Comparison of ENCODE assay signal across 18 mouse cellular contexts in genomic region chr13:93234267-93235039, GRCm38 (mm10).
"Had no signal": no experiment of that assay in that cellular context is flagged by ENCODE, and none has a peak within 500 bp of the region (broad histone marks: within the 10 kb centered on the region; RNA-seq: fewer than 3 reads in every experiment).

No protein-coding gene starts in this region.

- H3K4me1 ChIP-seq: intestine, embryonic 15.5 days; kidney, embryonic 15.5 days had no signal

- H3K27ac ChIP-seq: intestine, embryonic 15.5 days; kidney, embryonic 15.5 days; layer of hippocampus, adult 2 months; left cerebral cortex, adult 2 months; stomach, postnatal 0 days had no signal

- H3K27me3 ChIP-seq: intestine, embryonic 15.5 days; kidney, embryonic 15.5 days had no signal

- H3K9ac ChIP-seq: intestine, embryonic 15.5 days; kidney, embryonic 15.5 days had no signal

- ATAC-seq: hindbrain, embryonic 16.5 days; intestine, embryonic 15.5 days had no signal

- H3K4me3 ChIP-seq: intestine, embryonic 15.5 days; kidney, embryonic 15.5 days; layer of hippocampus, adult 2 months; left cerebral cortex, adult 2 months had no signal

- DNase-seq: kidney, postnatal 10 days; layer of hippocampus, adult 9-11 months; lung, adult 2 months; lung, postnatal 14 days; lung, postnatal 4 days; midbrain, embryonic 14.5 days; right cerebral cortex, postnatal 14 days; right cerebral cortex, postnatal 4 days; thymus, adult 2 months; thymus, postnatal 14 days; thymus, postnatal 4 days had no signal

- H3K4me2 ChIP-seq: intestine, embryonic 15.5 days; kidney, embryonic 15.5 days; midbrain, embryonic 11.5 days had no signal

- H3K36me3 ChIP-seq: intestine, embryonic 15.5 days; kidney, embryonic 15.5 days had no signal

- H3K9me3 ChIP-seq: intestine, embryonic 15.5 days; kidney, embryonic 15.5 days had no signal
